Mouse (Mus musculus): Measurements from ENCODE around the gene Nadk. TPM values are rescaled to one million over a fixed set of nuclear protein-coding genes. Genes with fewer than 3 reads are reported as not detected.
A peak's percentile ranks its signal among the peaks of the same experiment; 100 is the strongest.

Nadk gene
- polyA plus RNA-seq, 1 experiment: 116 TPM

- H3K4me3 ChIP-seq (ENCODE audit: insufficient read depth, low read length): no peak overlapping the region
- no peak overlapping the region for H3K27ac ChIP-seq (ENCODE audit: insufficient read depth, low read length)
- TF ChIP-seq POLR2A (IDR thresholded peaks at IDR 0.05; ENCODE audit: low read depth, low read length) (no peak), CTCF (IDR thresholded peaks at IDR 0.05; ENCODE audit: borderline replicate concordance, insufficient read depth, low read length) (no peak)
- no peaks in the 10 kb centered on the region for H3K4me1 ChIP-seq (ENCODE audit: control insufficient read depth, insufficient read depth, low read length)
Measured at GRCm38 (mm10) chr4:155554880-155555279, 7.3 kb upstream of the Nadk start.

DNA sequence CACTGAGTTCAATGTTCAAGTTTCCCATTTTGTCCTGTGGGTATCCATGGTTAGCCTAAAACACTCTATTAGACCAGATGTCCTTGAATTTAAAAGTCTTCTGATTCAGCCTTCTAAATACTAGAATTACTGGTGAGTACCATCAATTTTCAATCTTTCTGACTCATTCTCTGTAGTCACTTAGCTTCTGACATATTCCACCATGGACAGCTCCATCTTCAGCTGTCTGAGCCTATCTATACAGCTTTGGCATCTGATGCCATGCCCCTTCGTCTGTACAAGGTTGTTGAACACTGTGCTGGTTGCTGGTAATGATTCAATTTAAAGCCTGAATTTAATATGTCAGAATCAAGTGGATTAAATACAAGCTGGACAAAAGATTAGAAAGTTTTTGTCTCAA, 6.7 kb upstream of the Nadk start:
- Histone ChIP-seq H3K27ac (ENCODE audit: insufficient read depth, low read length) (no peak overlapping the region), H3K4me1 (ENCODE audit: control insufficient read depth, insufficient read depth, low read length) (no peaks in the 10 kb centered on the region), H3K4me3 (ENCODE audit: insufficient read depth, low read length) (no peak overlapping the region)
- TF ChIP-seq CTCF (IDR thresholded peaks at IDR 0.05; ENCODE audit: borderline replicate concordance, insufficient read depth, low read length): no peak
- no peak for TF ChIP-seq POLR2A (IDR thresholded peaks at IDR 0.05; ENCODE audit: low read depth, low read length)

DNA sequence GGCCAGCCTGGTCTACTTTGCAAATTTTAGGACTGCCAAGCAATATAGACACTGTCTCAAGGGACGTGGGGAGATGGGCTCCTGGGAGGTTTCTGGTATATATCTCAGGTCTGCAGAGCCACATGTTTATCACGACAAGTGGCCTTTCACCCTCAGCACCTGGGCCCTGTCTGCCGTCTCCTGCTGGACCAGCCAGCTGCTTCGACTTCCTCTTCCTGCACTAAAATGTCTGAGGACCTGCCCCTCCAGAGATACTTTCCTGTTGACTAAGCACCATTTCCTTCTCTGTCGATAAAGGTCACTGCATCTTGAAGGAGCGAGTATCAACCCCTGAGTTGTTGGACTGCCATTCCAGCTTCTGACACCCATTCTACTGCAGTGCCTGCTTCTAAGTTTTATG, 2.7 kb upstream of the Nadk start:
- peaks cover 18% of the 10 kb centered on the region for H3K4me1 ChIP-seq (ENCODE audit: control insufficient read depth, insufficient read depth, low read length)
- H3K27ac ChIP-seq (ENCODE audit: insufficient read depth, low read length): no peak overlapping the region
- H3K4me3 ChIP-seq (ENCODE audit: insufficient read depth, low read length): no peak overlapping the region
- no peak for TF ChIP-seq POLR2A (IDR thresholded peaks at IDR 0.05; ENCODE audit: low read depth, low read length)
- no peak for TF ChIP-seq CTCF (IDR thresholded peaks at IDR 0.05; ENCODE audit: borderline replicate concordance, insufficient read depth, low read length)

DNA sequence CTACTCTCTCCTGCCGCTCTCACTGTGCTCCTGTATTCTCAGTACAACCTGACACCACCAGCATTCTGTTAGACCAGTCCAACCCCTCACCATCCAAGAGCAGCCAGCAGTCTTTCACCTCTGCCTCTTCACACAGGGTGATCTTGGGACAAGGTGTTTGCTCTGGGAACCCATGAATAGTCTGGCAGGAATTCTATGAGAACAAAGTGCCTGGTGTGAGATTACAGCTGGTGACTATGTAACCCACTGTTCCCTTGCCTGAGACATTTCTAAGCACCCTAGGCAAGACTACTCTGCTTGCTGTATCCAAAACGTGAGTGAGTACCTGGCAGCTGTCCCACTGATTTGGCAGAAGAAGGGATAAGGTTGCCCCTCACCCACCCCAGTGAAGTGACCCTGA, 1.2 kb upstream of the Nadk start:
- no peak overlapping the region for H3K27ac ChIP-seq (ENCODE audit: insufficient read depth, low read length)
- TF ChIP-seq CTCF (IDR thresholded peaks at IDR 0.05; ENCODE audit: borderline replicate concordance, insufficient read depth, low read length): no peak
- no peak for TF ChIP-seq POLR2A (IDR thresholded peaks at IDR 0.05; ENCODE audit: low read depth, low read length)
- no peak overlapping the region for H3K4me3 ChIP-seq (ENCODE audit: insufficient read depth, low read length)

GRCm38 (mm10) chr4:155562725-155563399, 684 bp downstream of the Nadk start:
- H3K4me3 ChIP-seq (ENCODE audit: insufficient read depth, low read length): 0 out of 2 replicates have a peak overlapping the region, but pooled peaks have one; percentile 13
- TF ChIP-seq CTCF (IDR thresholded peaks at IDR 0.05; ENCODE audit: borderline replicate concordance, insufficient read depth, low read length) (no peak), POLR2A (IDR thresholded peaks at IDR 0.05; ENCODE audit: low read depth, low read length) (0 out of 2 replicates have a peak, but pooled peaks have one; percentile 4)
- H3K4me1 ChIP-seq (ENCODE audit: control insufficient read depth, insufficient read depth, low read length): peaks cover 20% of the 10 kb centered on the region
- peak overlapping the region; percentile 71 for H3K27ac ChIP-seq (ENCODE audit: insufficient read depth, low read length)

More for the DNA sequence above, 1.2 kb upstream of the Nadk start:
- H3K4me1 ChIP-seq (ENCODE audit: control insufficient read depth, insufficient read depth, low read length): peaks cover 19% of the 10 kb centered on the region

DNA sequence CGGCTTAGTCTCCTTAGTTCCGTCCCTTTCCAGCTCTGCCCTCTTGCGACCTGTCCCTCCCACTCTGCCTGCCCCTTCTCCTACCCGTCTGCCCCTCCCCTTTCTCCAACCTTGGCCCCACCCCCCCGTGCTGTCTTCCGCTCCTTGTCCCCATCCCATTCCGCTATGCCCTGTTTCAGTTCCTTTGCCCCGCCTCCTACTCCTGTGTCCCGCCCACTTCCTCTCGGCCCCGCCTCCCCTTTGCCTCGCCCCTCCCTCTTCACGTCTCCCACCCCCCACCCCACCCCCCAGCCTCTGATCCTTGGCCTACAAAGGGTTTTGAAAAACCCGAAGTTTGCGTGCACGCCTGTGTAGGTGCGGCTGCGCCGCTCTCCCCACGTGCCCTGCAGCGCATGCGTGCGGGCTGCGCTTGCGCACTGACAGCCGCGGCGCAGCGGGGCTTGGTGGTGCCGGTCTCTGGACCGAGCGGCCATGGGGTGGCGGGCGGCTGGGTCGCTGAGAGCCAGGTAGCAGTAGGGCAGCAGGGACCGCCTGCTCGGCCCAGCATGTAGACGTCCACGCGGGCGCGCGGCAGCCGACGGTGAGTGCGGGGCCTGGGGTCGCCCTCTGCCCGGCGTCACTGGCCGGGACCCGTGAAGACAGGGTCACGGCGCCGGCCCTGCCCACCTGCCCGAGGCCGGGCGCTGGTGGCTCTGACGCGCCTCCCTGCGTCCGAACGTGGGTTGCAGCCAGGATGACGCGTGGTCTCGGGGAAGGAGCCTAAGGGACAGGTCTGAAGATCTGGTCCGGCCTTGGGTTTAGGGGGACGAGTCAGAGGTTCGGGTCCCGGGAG, 1.4 kb downstream of the Nadk start:
- TF ChIP-seq CTCF (IDR thresholded peaks at IDR 0.05; ENCODE audit: borderline replicate concordance, insufficient read depth, low read length) (peak; percentile 59; the same call in 1 of the 2 replicates), POLR2A (IDR thresholded peaks at IDR 0.05; ENCODE audit: low read depth, low read length) (peak; percentile 91)
- Histone ChIP-seq H3K27ac (ENCODE audit: insufficient read depth, low read length) (peak overlapping the region; percentile 79), H3K4me1 (ENCODE audit: control insufficient read depth, insufficient read depth, low read length) (peaks cover 20% of the 10 kb centered on the region), H3K4me3 (ENCODE audit: insufficient read depth, low read length) (peak overlapping the region; percentile 80)

- Histone ChIP-seq H3K4me1 (ENCODE audit: control insufficient read depth, insufficient read depth, low read length) (peaks cover 20% of the 10 kb centered on the region), H3K4me3 (ENCODE audit: insufficient read depth, low read length) (peak overlapping the region; percentile 80), H3K27ac (ENCODE audit: insufficient read depth, low read length) (peak overlapping the region; percentile 79)
- no peak for TF ChIP-seq CTCF (IDR thresholded peaks at IDR 0.05; ENCODE audit: borderline replicate concordance, insufficient read depth, low read length)
- TF ChIP-seq POLR2A (IDR thresholded peaks at IDR 0.05; ENCODE audit: low read depth, low read length): no peak; the same call in none of the 2 replicates
Measured at GRCm38 (mm10) chr4:155564315-155565069, 2.3 kb downstream of the Nadk start.

DNA sequence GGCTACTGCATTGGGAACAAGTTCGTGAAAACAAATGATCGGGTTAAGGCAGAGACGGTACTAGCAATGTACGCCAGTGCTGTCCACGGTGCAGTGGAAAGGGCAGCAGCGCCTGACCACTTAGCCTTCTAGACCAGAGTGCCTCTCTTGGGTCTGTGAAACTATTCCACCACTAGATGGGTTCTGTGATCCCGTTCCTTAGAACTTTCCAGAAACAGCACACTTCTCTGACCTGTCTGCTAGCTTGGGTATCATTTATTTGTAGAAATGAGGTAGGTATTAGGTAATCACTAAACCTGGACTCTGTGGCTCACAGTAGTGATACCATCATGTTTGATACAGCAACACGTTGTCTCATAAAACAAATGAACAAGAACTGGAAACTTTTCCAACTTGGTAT, 4.4 kb downstream of the Nadk start:
- no peak overlapping the region for H3K27ac ChIP-seq (ENCODE audit: insufficient read depth, low read length)
- TF ChIP-seq POLR2A (IDR thresholded peaks at IDR 0.05; ENCODE audit: low read depth, low read length) (no peak), CTCF (IDR thresholded peaks at IDR 0.05; ENCODE audit: borderline replicate concordance, insufficient read depth, low read length) (no peak)
- H3K4me1 ChIP-seq (ENCODE audit: control insufficient read depth, insufficient read depth, low read length): peaks cover 25% of the 10 kb centered on the region
- H3K4me3 ChIP-seq (ENCODE audit: insufficient read depth, low read length): no peak overlapping the region

GRCm38 (mm10) chr4:155568170-155568569, 6.0 kb downstream of the Nadk start:
- Histone ChIP-seq H3K27ac (ENCODE audit: insufficient read depth, low read length) (no peak overlapping the region), H3K4me3 (ENCODE audit: insufficient read depth, low read length) (no peak overlapping the region), H3K4me1 (ENCODE audit: control insufficient read depth, insufficient read depth, low read length) (peaks cover 13% of the 10 kb centered on the region)
- TF ChIP-seq CTCF (IDR thresholded peaks at IDR 0.05; ENCODE audit: borderline replicate concordance, insufficient read depth, low read length): no peak
- TF ChIP-seq POLR2A (IDR thresholded peaks at IDR 0.05; ENCODE audit: low read depth, low read length): no peak
